Mouse (Mus musculus): ENCODE measurements around the gene Rint1.
A peak's percentile ranks its signal among the peaks of the same experiment; 100 is the strongest.
"Not testable (repeated sequence)": the region's sequence is repeated elsewhere in the genome, so short reads cannot be mapped to it uniquely, and the experiment has no call there.

Rint1 gene

GRCm38 (mm10) chr5:23826321-23827004 is 39.0 kb downstream of the Rint1 start:
- peak; percentile 49 for DNase-seq (ENCODE audit: low read depth, low spot score)

- DNase-seq (ENCODE audit: low read depth, low spot score) = no peak
Observed at GRCm38 (mm10) chr5:23830897-23831752, 43.6 kb downstream of the Rint1 start.

DNA sequence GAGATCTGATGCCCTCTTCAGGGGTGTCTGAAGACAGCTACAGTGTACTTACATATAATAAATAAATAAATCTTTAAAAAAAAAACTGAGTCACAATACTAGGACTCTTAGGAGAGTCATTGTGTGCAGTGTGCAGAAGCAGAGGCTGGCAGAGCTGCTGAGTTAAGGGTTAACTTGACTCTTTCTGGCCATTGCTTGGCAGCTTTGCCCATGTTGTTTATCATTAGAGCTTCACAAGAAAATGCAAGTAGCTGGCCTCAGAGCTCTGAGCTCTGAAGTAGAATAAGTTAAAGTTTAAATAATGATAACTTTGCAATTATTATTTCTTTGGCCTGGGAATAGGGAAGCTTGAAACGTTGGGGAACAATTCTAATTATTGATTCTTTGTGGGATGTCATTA is 48.2 kb downstream of the Rint1 start:
- DNase-seq (ENCODE audit: low read depth, low spot score) = not testable (repeated sequence)

- DNase-seq (ENCODE audit: low read depth, low spot score) = no peak
Observed at GRCm38 (mm10) chr5:23838158-23838557, 50.6 kb downstream of the Rint1 start.

DNA sequence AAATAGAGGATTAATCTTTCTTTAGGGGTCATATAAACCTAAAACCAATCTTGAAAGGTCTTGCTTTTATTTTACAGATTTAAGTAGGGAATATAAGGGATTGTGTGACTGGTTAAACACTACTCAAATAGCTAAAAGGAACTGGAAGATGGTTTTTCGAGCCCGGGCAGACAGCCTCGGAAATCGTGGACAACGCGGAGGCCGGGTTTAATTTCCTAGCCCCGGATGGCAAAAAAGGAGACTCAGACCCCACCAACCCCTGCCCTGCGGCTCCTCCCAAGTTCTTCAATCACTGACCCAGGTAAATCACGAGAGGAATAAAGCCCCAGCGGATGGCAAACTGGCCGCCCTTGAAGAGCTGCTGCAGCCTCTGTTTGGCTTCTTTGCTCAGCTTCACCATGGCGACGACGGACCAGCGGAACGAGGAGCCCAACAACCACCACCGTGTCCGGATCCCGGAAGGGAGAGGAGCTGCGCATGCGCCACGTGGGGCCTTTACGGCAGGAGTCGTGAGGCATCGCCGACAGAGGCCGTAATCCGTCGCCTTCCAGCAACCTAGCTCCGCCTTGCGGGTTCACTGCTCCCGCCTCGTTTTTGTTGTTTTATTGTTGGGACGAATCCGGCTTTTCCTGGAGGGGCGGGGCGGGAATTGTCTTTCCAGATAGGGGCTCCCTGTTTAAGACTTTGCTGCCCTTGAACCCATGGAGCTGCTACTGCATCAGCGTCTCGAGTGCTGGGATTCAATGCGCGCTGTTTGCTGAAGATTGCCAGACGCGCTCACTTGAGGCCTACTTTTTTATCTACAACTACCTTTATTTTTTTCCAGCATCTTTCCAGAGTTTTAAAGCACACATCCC is 56.4 kb downstream of the Rint1 start, which contains the start of gene Tomm7:
Tomm7 (minus strand) TSS at position 488 of the 857 bp plus-strand sequence.
- DNase-seq (ENCODE audit: low read depth, low spot score) = peak; percentile 87

- no peak for DNase-seq (ENCODE audit: low read depth, low spot score)
Observed at GRCm38 (mm10) chr5:23844531-23844841, 57.0 kb downstream of the Rint1 start.

DNA sequence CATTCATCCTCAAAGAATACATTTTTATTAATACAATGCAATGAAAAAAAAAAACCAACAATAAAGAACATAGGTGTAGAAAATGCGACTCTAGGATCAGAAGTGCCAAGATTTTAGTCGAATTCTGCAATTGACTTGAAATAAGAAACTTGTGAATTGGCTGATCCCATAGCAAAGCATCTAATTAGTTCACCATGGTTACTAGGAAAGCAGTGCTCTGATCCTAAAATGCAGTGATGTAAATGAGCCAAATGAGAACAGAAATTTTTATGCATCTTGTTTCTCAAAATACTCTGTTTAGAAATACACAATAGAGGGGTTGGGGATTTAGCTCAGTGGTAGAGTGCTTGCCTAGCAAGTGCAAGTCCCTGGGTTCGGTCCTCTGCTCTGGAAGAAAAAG is 57.6 kb downstream of the Rint1 start:
- no peak for DNase-seq (ENCODE audit: low read depth, low spot score)

- DNase-seq (ENCODE audit: low read depth, low spot score) = peak; percentile 59
Observed at GRCm38 (mm10) chr5:23850345-23851159, 63.0 kb downstream of the Rint1 start.

DNA sequence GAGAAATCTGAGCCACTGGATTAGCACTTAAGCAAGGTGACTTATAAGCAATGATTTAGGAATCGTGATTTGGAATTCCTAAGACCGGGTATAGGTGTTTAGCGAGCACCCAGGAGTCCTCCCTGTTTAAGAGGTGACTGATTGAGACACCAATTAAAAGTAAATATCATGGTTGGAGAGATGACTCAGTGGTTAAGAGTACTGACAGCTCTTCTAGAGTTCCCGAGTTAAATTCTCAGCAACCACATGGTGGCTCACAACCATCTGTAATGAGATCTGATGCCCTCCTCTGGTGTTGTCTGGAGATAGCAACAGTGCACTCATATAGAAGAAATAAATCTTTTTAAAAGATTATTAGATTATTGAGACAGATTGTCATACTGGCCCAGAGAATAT is 63.6 kb downstream of the Rint1 start:
- not testable (repeated sequence) for DNase-seq (ENCODE audit: low read depth, low spot score)

GRCm38 (mm10) chr5:23852916-23853315 is 65.4 kb downstream of the Rint1 start:
- DNase-seq (ENCODE audit: low read depth, low spot score) = not testable (repeated sequence)

- no peak for DNase-seq (ENCODE audit: low read depth, low spot score)
Observed at GRCm38 (mm10) chr5:23855484-23855883, 68.0 kb downstream of the Rint1 start.

- DNase-seq (ENCODE audit: low read depth, low spot score) = no peak
Observed at GRCm38 (mm10) chr5:23856164-23856563, 68.7 kb downstream of the Rint1 start.

GRCm38 (mm10) chr5:23857189-23857588 is 69.7 kb downstream of the Rint1 start:
- DNase-seq (ENCODE audit: low read depth, low spot score) = no peak

DNA sequence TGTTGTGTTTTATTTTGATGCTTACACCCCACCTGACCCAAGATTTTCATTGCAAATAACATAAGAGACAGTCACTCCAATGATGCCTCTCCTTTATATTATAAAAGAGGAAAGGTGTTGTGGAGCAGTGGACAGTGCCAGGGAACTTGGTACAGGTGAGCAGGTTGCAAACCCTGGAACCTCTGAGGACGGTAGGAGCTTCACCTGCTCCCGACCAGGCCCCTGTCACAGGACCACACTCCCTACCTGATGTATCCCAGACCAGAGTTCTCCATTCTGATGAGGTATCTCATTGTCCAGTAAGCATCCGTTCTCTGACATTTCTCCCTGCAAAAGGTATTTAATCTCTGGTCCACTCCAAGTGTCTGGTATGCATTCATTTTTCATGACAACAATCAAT is 70.5 kb downstream of the Rint1 start:
- no peak for DNase-seq (ENCODE audit: low read depth, low spot score)

DNA sequence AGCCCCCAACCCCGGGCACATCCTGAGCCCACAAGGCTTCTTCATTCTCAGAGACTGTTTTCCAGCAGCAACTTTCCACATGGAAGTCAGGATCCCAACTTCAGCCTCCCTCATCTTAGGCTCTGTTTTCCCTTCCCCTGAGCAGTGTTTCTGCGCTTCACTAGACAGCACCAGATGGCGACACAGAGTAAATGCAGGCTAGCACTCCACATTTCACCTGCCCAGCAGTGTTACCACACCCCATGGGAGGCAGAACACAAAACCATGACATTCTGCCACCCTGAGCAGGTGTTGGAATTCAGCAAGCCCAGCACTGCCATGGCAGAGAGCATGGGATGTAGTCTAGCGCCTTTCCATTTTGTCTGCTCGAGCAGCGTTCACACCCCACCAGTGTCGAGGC is 71.1 kb downstream of the Rint1 start:
- no peak for DNase-seq (ENCODE audit: low read depth, low spot score)

- no peak for DNase-seq (ENCODE audit: low read depth, low spot score)
Observed at GRCm38 (mm10) chr5:23859087-23859718, 71.7 kb downstream of the Rint1 start.

DNA sequence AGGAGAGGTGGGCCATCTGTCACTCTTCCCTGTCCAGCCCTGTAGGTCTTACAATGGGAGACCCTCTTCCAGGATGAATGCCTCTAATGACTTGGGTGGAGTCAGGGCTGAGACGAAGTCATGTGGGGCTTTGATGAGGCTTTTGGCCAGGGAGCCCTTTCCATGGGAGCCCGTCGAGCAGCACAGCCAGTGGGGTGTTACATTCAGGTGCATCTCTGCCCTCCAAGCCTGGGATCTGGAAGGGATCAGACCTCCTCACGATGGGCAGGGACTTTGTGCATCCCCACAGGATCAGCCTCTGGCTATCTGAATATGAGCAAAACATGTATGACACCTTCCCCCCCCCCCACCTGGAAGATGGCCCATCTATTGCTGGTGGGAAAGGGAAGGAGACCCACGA is 72.4 kb downstream of the Rint1 start:
- no peak for DNase-seq (ENCODE audit: low read depth, low spot score)

DNA sequence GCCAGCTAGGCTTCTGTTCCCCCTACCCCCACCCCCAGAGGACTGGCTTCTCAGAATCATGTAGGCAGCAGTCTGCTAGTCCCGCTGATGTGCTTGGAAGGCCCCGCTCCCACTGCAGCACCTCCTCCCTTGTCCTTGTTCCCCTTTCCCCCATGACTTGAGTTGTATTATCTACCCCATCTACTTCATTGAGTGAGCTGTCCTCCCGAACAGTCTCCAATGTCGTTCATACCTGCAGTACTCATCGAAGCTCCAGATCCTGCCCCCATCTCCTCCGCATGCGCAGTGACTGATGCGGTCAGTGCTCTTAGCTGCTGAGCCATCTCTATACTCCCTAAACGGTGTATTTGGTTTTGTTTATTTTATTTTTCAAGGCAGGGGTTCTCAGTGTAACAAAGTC is 74.2 kb downstream of the Rint1 start:
- no peak for DNase-seq (ENCODE audit: low read depth, low spot score)

DNA sequence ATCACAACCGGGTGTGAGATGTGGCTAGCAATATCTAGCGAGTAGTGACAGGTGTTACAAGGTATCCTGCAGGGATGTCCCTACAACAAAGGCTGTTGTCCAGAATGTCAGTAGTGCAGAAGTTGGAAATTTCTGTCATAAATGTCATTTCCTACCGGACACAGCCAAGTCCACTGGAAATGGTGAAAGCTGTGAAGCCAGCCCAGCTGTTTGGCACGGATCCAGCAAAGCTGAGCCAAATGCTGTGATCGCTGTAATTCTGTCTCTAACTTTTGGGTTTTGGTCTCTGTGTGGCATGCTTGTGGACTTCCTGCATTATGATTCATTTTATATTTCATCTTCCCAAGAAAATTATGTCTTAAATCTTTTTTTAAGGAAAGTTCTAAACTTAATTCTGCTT is 74.8 kb downstream of the Rint1 start:
- no peak for DNase-seq (ENCODE audit: low read depth, low spot score)

GRCm38 (mm10) chr5:23863166-23864053 is 75.9 kb downstream of the Rint1 start:
- no peak for DNase-seq (ENCODE audit: low read depth, low spot score)

Measured in retina, adult 2 months (tissue).